ENCODE assay signal across 8 mouse cellular contexts in the genomic region with DNA sequence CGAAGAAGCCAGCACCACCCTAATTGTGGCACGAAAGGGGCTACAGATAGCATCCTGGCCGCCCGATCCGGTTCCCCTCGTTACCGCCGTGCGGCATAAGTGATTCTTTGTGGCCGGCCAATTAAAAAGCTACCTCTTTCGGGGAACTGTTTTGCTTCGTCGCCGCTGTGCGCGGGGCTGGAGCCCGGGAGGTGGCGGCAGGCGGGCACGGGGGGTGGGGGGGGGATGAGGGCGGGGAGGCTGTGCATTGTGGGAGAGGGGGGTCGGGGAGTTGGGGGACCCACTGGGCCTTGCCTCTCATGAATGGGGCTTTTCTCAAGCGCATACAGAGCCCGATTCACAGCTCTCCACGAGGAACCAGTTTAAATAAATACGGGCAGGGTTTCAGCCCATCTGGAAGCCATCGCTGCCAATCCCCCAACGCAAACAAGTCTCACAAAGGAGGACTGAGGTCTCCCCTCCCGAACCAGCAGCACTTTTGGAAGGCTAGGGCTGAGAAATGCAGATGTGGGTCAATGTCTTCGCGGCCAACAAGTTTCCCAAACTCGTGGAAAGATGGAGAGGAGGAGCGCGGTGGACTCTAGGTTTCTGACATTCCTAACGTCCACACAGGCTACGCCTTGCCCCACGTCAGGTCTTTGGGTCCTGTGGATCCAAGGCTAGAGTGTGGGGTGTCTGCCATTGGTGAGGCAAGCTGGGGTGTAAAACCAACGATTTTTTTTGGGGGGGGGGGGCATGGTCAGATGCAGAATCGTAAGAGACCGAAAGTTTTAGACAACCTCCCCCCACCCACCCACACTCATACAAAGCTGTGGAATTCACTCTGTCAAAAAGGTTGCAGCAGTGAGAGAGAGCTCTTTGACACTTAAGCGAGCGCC. TPM values are rescaled to one million over a fixed set of nuclear protein-coding genes. Genes with fewer than 3 reads are reported as not detected.
DNase-seq lines count a peak whose midpoint lies in the region; ATAC-seq lines count a peak whose summit lies in the region.

No protein-coding gene starts in this region.

- peak overlapping the region; percentile 69 for H3K27ac ChIP-seq in heart, embryonic 13.5 days (replicated peaks)
- peak overlapping the region; percentile 77 for H3K27ac ChIP-seq in hindbrain, embryonic 14.5 days

- ATAC-seq in heart, embryonic 13.5 days (ENCODE audit: extremely low read depth, insufficient number of reproducible peaks, low FRiP score, low TSS enrichment): no peak
- peak; percentile 63 for ATAC-seq in hindbrain, embryonic 14.5 days (ENCODE audit: low FRiP score)

- H3K36me3 ChIP-seq in heart, embryonic 13.5 days: no peaks in the 10 kb centered on the region
- no peaks in the 10 kb centered on the region for H3K36me3 ChIP-seq in hindbrain, embryonic 14.5 days (replicated peaks; ENCODE audit: control insufficient read depth, insufficient read depth)

- peak overlapping the region; percentile 57 for H3K4me3 ChIP-seq in heart, embryonic 13.5 days
- peak overlapping the region; percentile 38 for H3K4me3 ChIP-seq in hindbrain, embryonic 14.5 days (replicated peaks; ENCODE audit: low read length)

- H3K4me2 ChIP-seq in heart, embryonic 13.5 days: peak overlapping the region; percentile 91
- H3K4me2 ChIP-seq in hindbrain, embryonic 14.5 days (replicated peaks): peak overlapping the region; percentile 71

- peaks cover 58% of the 10 kb centered on the region for H3K4me1 ChIP-seq in heart, embryonic 13.5 days
- H3K4me1 ChIP-seq in hindbrain, embryonic 14.5 days (replicated peaks; ENCODE audit: control insufficient read depth, insufficient read depth, low read length): peaks cover 61% of the 10 kb centered on the region

- peaks cover 99% of the 10 kb centered on the region for H3K27me3 ChIP-seq in heart, embryonic 13.5 days (replicated peaks)
- H3K27me3 ChIP-seq in hindbrain, embryonic 14.5 days (ENCODE audit: control insufficient read depth, insufficient read depth, low read length): peaks cover 35% of the 10 kb centered on the region

- WGBS in heart, embryonic 13.5 days: under 1% methylated on average over 42 of the region's 42 CpGs
- WGBS in hindbrain, embryonic 14.5 days: under 1% methylated on average over 42 of the region's 42 CpGs

- peak overlapping the region; percentile 81 for H3K9ac ChIP-seq in heart, embryonic 13.5 days
- H3K9ac ChIP-seq in hindbrain, embryonic 14.5 days: peak overlapping the region; percentile 53

- no peak for DNase-seq in heart, adult 8-10 months (ENCODE audit: low spot score)
- DNase-seq in embryo, embryonic 10.5 days (ENCODE audit: low spot score): peak; percentile 81
- peak; percentile 52 for DNase-seq in hindbrain, embryonic 14.5 days (ENCODE audit: low spot score)
- DNase-seq in mesoderm, embryonic 11.5 days (ENCODE audit: low read depth, low spot score): peak; percentile 80
- DNase-seq in urinary bladder, postnatal 25 days (ENCODE audit: low spot score): no peak
- DNase-seq in spleen, adult 12 weeks (ENCODE audit: low spot score): no peak
- DNase-seq in spleen, adult 18-20 months: no peak

- H3K9me3 ChIP-seq in heart, embryonic 13.5 days: no peaks in the 10 kb centered on the region
- no peaks in the 10 kb centered on the region for H3K9me3 ChIP-seq in hindbrain, embryonic 14.5 days (ENCODE audit: control insufficient read depth, low read length)

RNA-seq across cellular contexts. Expression of a gene that starts 2.1 kb away (rescaled TPM):
- 26.1 and 27.8 TPM in 2 replicates for polyA plus RNA-seq in heart, embryonic 13.5 days (2015; fragmentation: Nextera tagmentation; extraction: Ambion mirVana)
- total RNA-seq in heart, adult 8-10 months (2022): under 1 TPM in 2 of 4 experiments, not detected in 2; 0.06 to 0.19 TPM
- 24.0 and 30.8 TPM in 2 replicates for polyA plus RNA-seq in hindbrain, embryonic 14.5 days (2014; fragmentation: Nextera tagmentation; extraction: Ambion mirVana)

RNA-seq across cellular contexts. Expression of a gene that starts 38.4 kb away (rescaled TPM):
- 29.6 and 36.5 TPM in 2 replicates for polyA plus RNA-seq in heart, embryonic 13.5 days (2015; fragmentation: Nextera tagmentation; extraction: Ambion mirVana)
- 10 to 100 TPM; 12.8 to 17.9 (median 14.9) TPM for total RNA-seq in heart, adult 8-10 months (2022)
- 54.9 and 58.0 TPM in 2 replicates for polyA plus RNA-seq in hindbrain, embryonic 14.5 days (2014; fragmentation: Nextera tagmentation; extraction: Ambion mirVana)

Comparison
In these comparisons a context has a peak if more than half of its experiments do, and no peak if none do; other contexts are left out.
1. DNase-seq: peak in embryo, embryonic 10.5 days (single experiment), hindbrain, embryonic 14.5 days (single experiment) and mesoderm, embryonic 11.5 days (single experiment); none in heart, adult 8-10 months (single experiment), urinary bladder, postnatal 25 days (single experiment), spleen, adult 12 weeks (single experiment) and spleen, adult 18-20 months (0 of 2).